Mouse (Mus musculus): ENCODE measurements around the gene Tmem164.
A peak's percentile ranks its signal among the peaks of the same experiment; 100 is the strongest.

Tmem164 gene

DNA sequence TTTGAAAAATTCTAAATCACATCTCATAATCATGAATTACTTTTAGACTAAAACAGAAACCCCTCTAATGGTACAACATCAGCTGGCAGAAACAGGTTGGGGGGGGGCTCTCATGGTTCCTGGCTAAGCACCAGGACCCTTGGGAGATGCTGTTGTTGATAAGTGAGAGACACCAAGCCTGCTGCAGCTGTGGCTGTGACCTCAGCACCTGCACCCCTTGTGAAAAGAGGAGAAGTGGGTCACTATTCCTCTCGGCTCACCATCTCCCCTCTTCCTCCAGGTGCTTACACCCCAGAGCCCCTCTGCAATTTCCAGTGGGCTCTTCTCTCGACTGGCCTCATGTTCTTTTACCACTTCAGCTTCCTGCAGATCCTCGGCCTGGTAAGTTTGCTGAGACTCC lies 151.0 kb downstream of the Tmem164 start:
- DNase-seq, result no peak

DNA sequence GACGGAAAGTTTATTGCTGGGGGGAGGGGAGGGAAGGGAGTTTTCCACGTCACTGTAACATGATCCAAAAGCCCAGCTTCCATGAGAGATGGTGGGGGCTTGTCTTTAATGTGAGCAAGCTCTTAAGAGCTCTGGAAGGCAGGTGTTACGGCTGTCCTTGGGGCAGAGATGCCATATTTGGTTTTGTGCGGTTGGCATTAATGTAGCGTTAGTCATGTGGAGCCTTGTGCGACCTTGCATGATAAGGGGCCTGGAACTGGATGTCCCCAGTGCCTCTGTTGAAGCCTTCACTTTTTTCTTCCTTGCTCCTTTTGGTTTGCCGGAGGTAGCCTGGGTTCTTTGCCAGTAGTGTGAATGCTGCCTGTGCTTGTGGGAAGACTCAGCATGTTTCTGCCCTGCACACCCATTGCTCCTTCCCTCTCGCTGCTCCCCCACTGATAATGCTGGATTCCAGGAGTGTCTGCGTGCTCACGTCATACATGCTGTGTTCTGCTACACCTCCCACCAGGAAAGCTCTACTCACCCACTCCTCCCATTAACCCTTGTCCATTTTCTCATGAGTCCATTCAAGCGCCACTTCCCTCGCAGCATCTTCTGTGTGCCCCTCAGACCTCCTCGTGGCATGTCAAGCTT lies 152.1 kb downstream of the Tmem164 start:
- DNase-seq, result peak; percentile 95

GRCm38 (mm10) chrX:142834807-142835206 lies 153.6 kb downstream of the Tmem164 start:
- peak; percentile 93 for DNase-seq

DNA sequence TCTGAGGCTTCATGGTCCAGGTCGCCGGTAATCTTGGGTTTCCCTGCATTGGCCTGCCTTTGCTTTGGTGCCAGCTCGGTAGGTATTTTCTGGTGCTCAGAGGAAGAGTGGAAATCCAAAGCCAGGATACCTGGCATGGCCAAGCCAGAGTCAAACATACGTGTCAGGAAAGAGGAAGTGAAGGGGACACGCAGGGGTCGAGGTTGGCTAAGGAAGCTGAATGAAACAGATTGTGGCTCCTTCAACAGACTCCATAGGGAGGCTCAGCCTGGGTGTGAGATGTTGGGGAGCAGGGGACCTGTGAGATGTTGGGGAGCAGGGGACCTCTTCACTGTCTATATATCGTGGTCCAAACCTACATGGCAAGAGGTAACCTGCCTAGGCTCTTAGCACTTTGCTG lies 155.2 kb downstream of the Tmem164 start:
- no peak for DNase-seq

DNA sequence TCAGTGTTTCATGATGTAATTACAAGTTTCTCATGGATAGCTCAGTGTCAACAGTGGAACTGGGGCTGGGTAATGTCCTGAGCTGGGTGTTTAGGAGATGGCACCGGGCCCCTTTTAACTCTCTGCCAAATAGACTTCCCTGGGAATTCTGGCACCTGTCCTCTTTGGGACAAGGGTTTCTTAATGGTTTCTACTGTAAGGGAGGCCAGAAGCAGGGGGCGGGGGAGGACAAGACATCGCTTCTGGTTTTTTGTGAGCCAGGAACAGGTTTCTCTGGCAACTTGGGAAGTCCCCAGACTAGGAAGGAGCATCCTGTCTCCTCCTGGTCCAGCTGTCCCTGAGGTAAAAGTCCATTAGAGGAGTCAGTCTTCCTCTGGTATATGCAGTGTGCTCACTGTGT lies 156.1 kb downstream of the Tmem164 start:
- DNase-seq, result no peak

DNA sequence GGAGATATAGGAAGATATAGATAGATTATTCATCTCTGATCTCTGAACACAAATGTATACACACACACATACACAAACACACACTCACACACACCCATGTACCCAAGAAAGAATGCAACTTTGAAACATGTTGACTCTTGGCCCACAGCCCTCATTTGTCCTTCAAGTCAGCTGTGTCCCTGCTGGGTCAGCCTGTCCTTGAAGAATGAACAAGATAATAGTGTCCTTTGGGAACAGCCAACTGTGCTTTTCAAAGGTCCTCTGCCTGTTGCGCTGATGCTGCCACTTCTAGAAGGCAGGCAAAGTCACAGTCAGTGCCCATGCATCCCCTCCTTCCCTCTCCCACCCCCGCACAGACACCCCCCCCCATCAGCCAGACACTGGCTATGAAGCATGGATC lies 157.6 kb downstream of the Tmem164 start:
- peak; percentile 83 for DNase-seq

- DNase-seq, result peak; percentile 68
Observed at GRCm38 (mm10) chrX:142839411-142839810, 158.2 kb downstream of the Tmem164 start.

GRCm38 (mm10) chrX:142841916-142842315 lies 160.7 kb downstream of the Tmem164 start:
- DNase-seq, result no peak

GRCm38 (mm10) chrX:142846266-142846665 lies 165.1 kb downstream of the Tmem164 start:
- peak; percentile 65 for DNase-seq

DNA sequence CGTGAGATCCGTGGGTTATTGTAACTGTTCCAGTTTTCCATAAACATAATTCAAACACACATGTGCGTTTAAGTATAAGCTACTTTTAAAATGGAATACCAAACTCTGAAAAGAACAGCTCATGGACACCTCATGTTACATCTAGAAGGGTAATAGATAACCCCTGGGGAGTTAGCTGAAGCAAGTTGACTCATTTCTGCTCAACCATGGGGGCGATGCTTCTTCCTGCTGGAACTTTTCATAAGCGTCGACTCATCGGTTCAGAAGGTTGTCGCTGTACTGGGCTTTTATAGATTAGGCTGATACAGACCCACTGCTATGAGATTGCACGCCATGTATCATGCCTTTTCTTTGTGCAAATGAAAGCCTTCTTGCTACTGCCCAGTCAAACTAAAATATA lies 166.8 kb downstream of the Tmem164 start:
- no peak for DNase-seq

GRCm38 (mm10) chrX:142869844-142870243 lies 188.6 kb downstream of the Tmem164 start:
- peak; percentile 86 for DNase-seq

- DNase-seq, result no peak
Observed at GRCm38 (mm10) chrX:142882255-142882654, 201.0 kb downstream of the Tmem164 start.

- DNase-seq, result no peak
Observed at GRCm38 (mm10) chrX:142883593-142883992, 202.4 kb downstream of the Tmem164 start.

DNA sequence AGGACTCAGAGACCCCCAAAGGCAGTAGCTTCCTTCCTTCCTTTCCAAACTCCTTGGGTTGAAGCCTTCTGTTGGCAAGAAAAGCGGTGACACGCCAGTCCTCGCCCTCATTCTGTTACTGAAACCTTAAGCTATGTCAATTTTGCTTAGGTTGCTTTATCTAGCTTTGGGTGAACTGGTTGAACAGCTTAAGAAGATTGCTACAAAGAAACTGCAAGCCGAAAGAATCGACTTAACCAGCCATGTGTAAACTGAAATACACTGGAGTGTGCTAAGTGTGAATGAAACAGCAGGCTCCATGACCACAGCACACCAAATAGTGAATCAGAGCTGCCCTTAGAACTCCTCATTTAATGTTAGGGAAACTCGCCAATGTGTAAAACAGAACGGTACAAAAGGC lies 204.8 kb downstream of the Tmem164 start:
- no peak for DNase-seq

Data from heart, adult 11 months (tissue).